Mouse (Mus musculus) left cerebral cortex, postnatal 10 days (tissue): ENCODE data around the gene Rtkn2. TPM values are rescaled to one million over a fixed set of nuclear protein-coding genes. Genes with fewer than 3 reads are reported as not detected.
A peak's percentile ranks its signal among the peaks of the same experiment; 100 is the strongest.

Experiments
- DNase-seq, 2 experiments: peaks; one replicate each; pipeline ENCODE4 v3.0.0; 2021 to 2022; ENCODE audit warnings: low spot score in 2 of 2, mixed read lengths in 1 of 2; ENCODE audit errors: extremely low spot score in 1 of 2
- intact Hi-C: fragments of 180-260 bp; cut with DNase I; formaldehyde crosslinking; loops from one replicate; pipeline ENCODE4 v1.15.1; 2025
- total RNA-seq, 2 experiments: library from RNA; stranded (reverse); gene quantifications; 2 replicates each; pipeline ENCODE4 v1.2.3; 2021

Rtkn2 gene
- total RNA-seq, 2 experiments from 2014 or later: 5.4 to 5.7 TPM

- intact Hi-C loops: no loop called here
- no peak for DNase-seq
Measured at GRCm38 (mm10) chr10:68029081-68029626, 49.8 kb downstream of the Rtkn2 start.

- no peak for DNase-seq
Measured at GRCm38 (mm10) chr10:68030027-68030426, 50.7 kb downstream of the Rtkn2 start.

GRCm38 (mm10) chr10:68035707-68036367 is 56.5 kb downstream of the Rtkn2 start:
- intact Hi-C loops: no loop called here
- DNase-seq: no peak

More at GRCm38 (mm10) chr10:68030027-68030426, 50.7 kb downstream of the Rtkn2 start:
- intact Hi-C loops: no loop called here

GRCm38 (mm10) chr10:68036368-68036980 is 57.1 kb downstream of the Rtkn2 start:
- intact Hi-C loops: no loop called here
- DNase-seq: no peak

- intact Hi-C loops: no loop called here
- no peak for DNase-seq
Measured at GRCm38 (mm10) chr10:68038997-68039624, 59.7 kb downstream of the Rtkn2 start.

- DNase-seq: no peak
- intact Hi-C loops: no loop called here
Measured at GRCm38 (mm10) chr10:68039641-68040205, 60.4 kb downstream of the Rtkn2 start.

- intact Hi-C loops: no loop called here
- DNase-seq: no peak
Measured at GRCm38 (mm10) chr10:68040394-68040793, 61.0 kb downstream of the Rtkn2 start.

GRCm38 (mm10) chr10:68043973-68044372 is 64.6 kb downstream of the Rtkn2 start:
- peak in 1 of 2 experiments; percentile 40 for DNase-seq

GRCm38 (mm10) chr10:68044864-68045263 is 65.5 kb downstream of the Rtkn2 start:
- intact Hi-C loops: no loop called here
- no peak for DNase-seq

More at GRCm38 (mm10) chr10:68043973-68044372, 64.6 kb downstream of the Rtkn2 start:
- intact Hi-C loops: no loop called here

GRCm38 (mm10) chr10:68048641-68049305 is 69.4 kb downstream of the Rtkn2 start:
- intact Hi-C loops: no loop called here

GRCm38 (mm10) chr10:68050882-68051281 is 71.5 kb downstream of the Rtkn2 start:
- intact Hi-C loops: no loop called here
- DNase-seq: no peak

More at GRCm38 (mm10) chr10:68048641-68049305, 69.4 kb downstream of the Rtkn2 start:
- no peak for DNase-seq

- no peak for DNase-seq
- intact Hi-C loops: no loop called here
Measured at GRCm38 (mm10) chr10:68051316-68051933, 72.1 kb downstream of the Rtkn2 start.

GRCm38 (mm10) chr10:68052307-68052706 is 72.9 kb downstream of the Rtkn2 start:
- intact Hi-C loops: no loop called here
- DNase-seq: no peak

- no peak for DNase-seq
- intact Hi-C loops: no loop called here
Measured at GRCm38 (mm10) chr10:68054131-68054530, 74.8 kb downstream of the Rtkn2 start.

GRCm38 (mm10) chr10:68054706-68055105 is 75.3 kb downstream of the Rtkn2 start:
- DNase-seq: no peak
- intact Hi-C loops: no loop called here

- DNase-seq: no peak
- intact Hi-C loops: no loop called here
Measured at GRCm38 (mm10) chr10:68057841-68058240, 78.5 kb downstream of the Rtkn2 start.

- intact Hi-C loops: no loop called here
- DNase-seq: no peak
Measured at GRCm38 (mm10) chr10:68058378-68058777, 79.0 kb downstream of the Rtkn2 start.

GRCm38 (mm10) chr10:68060590-68061248 is 81.3 kb downstream of the Rtkn2 start:
- no peak for DNase-seq
- intact Hi-C loops: no loop called here
